Mouse (Mus musculus) erythroblast, embryonic 14.5 days (primary cell): ENCODE measurements around the gene Tcp11l2.

Source experiments
- GATA1 ChIP-seq: IDR thresholded peaks from 2 replicates; pipeline ENCODE4 v1.6.1; 2012; ENCODE audit warnings: low read length, inconsistent platforms, mixed read lengths
- TAL1 ChIP-seq: IDR thresholded peaks from 3 replicates; pipeline ENCODE4 v1.6.1; 2012; ENCODE audit warnings: low read length, inconsistent platforms, mixed read lengths

- TF ChIP-seq GATA1 (no peak), TAL1 (no peak)
These were observed 15.3 kb downstream of the Tcp11l2 start for GRCm38 (mm10) chr10:84591640-84592148.
